Mouse (Mus musculus) G1E-ER4 (cell line): ENCODE measurements around the gene Lmx1a. TPM values are rescaled to one million over a fixed set of nuclear protein-coding genes. Genes with fewer than 3 reads are reported as not detected.

Source experiments
- GATA1 ChIP-seq: IDR thresholded peaks from one replicate; pipeline ENCODE4 v1.8.0; 2012; ENCODE audit warnings: low read length, inconsistent platforms
- polyA plus RNA-seq: library from polyadenylated mRNA; stranded (reverse); fragments of >175 nt; gene quantifications from 2 replicates; pipeline ENCODE4 v1.2.3, GENCODE M21; 2012

Lmx1a gene
- polyA plus RNA-seq, 1 experiment: not detected

GRCm38 (mm10) chr1:167754085-167754484, 65.0 kb downstream of the Lmx1a start:
- no peak for TF ChIP-seq GATA1

DNA sequence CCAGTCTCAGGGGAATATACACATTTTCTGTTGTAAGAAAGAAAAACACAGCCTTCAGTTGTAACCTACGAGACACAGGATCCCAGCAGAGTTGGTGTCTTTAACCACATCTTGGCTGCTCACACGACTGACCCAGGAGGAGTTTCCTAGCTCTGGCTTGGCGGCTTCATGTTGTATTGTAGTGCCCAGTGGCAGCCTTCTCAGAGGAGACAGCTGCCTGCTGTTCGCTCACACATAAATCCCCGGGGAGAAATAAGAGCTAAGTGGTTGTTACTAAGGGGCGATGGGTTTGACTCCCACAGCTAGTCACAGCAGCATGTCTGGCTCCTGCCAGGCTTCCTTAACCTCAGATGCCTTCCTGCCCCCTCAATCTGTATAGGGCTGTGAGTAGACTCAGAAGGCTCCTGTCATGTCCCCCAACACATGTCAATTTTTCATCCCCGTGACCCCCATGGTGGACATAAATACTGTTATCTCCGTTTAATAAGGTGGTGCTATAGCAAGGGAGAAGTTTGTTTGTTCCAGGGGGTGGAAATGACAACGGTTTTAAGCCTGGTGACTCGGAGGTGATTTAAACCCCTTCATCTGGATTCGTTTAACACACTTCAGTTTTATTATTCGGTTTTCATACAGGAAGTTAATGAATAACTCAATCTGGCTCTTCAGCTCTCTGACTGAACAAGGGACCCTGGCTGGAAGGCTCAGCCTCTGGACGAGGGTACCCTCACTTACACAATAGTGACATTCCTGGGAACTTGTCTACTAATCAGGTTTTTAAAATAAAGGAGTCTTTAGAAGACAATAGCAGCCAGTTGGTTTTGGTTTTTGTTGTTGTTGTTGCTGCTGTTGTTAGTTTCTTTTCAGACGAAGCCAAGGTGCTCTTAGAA, 65.8 kb downstream of the Lmx1a start:
- no peak for TF ChIP-seq GATA1

GRCm38 (mm10) chr1:167758208-167758607, 69.2 kb downstream of the Lmx1a start:
- no peak for TF ChIP-seq GATA1

DNA sequence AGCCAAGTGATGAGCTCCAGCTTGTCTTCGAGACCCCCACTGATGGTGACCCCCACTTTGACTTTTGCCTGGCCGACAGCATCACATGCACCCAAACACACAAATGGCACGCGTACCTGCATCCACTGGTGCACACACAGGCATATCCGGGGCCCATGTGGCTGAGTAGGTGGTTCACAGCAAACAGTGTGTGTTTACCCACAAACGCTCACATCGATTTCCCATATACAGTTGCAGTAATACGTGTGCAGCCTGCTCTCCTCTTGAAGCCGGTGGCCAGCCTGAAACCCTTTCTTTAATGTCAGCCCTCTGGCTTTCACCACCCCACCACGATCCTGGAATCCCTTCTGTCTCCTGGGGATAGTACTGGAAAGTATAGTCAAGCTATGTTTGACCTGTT, 71.3 kb downstream of the Lmx1a start:
- TF ChIP-seq GATA1: no peak

DNA sequence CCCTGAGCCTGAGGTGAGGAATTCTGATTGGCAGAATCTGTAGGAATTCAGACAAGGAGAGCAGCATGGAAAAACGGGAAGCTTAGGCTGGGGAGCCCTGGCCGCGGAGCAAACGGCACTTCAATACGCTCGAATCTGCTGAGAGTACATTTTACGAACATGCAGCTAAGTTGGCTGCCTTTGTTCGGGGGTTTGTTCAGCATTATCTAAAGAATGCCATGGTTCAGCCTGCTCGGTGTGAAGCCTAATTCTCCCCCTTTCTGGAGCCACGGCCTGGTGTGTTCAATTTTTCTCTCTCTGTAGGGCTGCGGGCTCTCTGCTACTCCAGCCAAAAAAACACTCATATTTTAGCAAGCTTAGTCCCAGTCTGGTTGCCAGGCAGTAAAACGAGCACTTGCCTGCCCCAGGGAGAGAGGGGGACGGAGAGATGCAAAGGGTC, 72.8 kb downstream of the Lmx1a start:
- TF ChIP-seq GATA1: no peak

DNA sequence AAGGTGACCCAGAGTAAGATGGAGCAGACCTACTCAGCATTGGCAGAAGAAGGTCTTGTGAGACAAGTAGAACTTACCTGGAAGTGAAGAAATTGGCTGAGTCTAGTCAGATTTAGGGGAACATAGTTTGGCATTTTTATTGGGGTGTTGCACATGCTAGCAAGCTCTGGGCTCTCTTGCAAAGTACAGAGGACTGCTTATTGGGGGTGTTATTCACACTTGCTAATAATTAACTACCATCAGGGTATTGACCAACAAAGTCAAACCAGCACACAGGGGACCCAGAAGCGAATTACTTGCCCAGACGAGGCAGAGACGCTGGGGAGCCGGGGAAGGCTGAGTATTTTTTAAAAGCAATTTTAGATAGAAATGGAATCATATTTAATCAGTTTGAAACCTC, 77.6 kb downstream of the Lmx1a start:
- TF ChIP-seq GATA1: no peak

GRCm38 (mm10) chr1:167770457-167770856, 81.4 kb downstream of the Lmx1a start:
- TF ChIP-seq GATA1: no peak

- TF ChIP-seq GATA1: no peak
Measured at GRCm38 (mm10) chr1:167779766-167780488, 90.9 kb downstream of the Lmx1a start.

GRCm38 (mm10) chr1:167781787-167782484, 92.9 kb downstream of the Lmx1a start:
- TF ChIP-seq GATA1: no peak

DNA sequence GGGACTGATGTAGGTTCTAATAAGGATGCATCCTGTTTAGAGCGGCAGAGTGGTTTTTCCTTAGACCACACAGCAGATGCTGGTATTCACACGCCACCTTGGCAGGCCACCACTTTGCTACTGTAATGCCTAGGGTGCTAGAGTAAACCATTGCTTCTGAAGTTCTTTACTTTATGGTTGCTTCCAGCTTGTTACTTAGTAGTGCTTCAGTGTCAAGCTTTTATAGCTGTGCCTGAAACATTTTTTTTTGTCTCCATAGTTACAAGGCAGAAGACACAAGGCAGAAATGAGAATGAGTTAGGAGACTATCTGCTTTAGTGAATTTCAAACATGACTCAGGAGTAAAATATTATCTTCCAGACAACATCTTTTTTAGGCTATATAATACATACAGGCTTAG, 95.0 kb downstream of the Lmx1a start:
- no peak for TF ChIP-seq GATA1

GRCm38 (mm10) chr1:167788684-167789413, 99.8 kb downstream of the Lmx1a start:
- TF ChIP-seq GATA1: no peak

- TF ChIP-seq GATA1: no peak
Measured at GRCm38 (mm10) chr1:167789448-167789847, 100.4 kb downstream of the Lmx1a start.

DNA sequence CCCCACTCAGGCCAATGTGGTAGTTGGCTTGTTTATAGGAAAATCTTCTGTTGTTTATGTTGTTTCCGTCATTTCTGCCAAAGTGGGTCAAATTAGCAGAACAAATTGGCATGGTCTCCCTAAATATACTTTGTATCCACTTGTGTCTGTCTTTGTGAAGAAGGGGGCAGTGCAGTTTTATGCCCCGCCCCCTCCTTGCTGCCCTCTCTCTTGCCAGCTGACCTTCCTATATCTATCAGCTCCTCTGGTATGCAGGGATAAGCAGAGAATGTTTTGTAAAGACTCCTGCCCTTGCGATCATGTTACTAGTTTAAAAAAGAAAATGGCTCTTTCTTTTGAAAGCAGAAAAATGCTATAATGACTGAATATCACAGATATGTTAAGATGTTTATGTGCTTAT, 101.7 kb downstream of the Lmx1a start:
- no peak for TF ChIP-seq GATA1

DNA sequence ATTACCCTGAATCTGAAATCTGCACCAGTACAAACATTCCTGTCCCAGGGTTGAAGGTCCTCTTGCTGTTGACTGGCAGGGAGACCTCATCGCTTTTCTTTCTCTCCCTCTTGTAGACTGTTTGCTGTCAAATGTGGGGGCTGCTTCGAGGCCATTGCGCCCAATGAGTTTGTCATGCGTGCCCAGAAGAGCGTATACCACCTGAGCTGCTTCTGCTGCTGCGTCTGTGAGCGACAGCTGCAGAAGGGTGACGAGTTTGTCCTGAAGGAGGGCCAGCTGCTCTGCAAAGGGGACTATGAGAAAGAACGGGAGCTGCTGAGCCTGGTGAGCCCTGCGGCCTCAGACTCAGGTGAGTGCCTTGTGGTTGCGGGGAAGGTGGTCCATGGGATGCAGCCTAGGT, 102.2 kb downstream of the Lmx1a start:
- no peak for TF ChIP-seq GATA1

DNA sequence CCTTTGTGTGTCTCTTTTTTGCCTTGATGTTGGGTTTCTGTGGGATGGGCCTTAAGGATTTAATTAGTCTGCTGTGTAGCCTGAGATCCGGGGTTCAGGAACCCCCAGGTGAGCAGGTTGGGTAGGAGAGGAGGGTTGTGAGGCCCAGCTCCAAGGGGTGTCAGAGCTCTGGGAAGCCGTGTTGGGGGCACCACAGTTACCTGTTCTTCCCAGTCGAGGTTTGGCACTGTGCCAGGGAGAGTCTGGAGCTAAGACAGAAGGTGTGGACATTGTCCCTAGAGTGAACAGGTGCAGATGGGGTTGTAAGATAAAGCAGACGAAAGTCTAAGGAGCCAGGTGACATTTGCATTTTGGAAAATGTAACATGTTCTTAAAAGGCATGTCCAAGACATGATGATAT, 112.9 kb downstream of the Lmx1a start:
- TF ChIP-seq GATA1: no peak
